Mouse (Mus musculus) liver, embryonic 12.5 days (tissue): ENCODE results near the gene Rsph1. TPM values are rescaled to one million over a fixed set of nuclear protein-coding genes. Genes with fewer than 3 reads are reported as not detected.

Experiments used
- ATAC-seq: fragments of 200-750 bp; cut with Nextera tagmentation; 2 replicates; pipeline ENCODE4 v1.8.0; 2017; ENCODE audit warnings: moderate number of reproducible peaks, mild to moderate bottlenecking, moderate library complexity
- H3K27ac ChIP-seq: fragments of 300-500 bp; sonication (generic); 2 replicates; pipeline ENCODE4 v1.5.1; 2016; ENCODE audit warnings: mild to moderate bottlenecking
- H3K27me3 ChIP-seq: fragments of 300-500 bp; sonication (generic); replicated peaks from 2 replicates; pipeline ENCODE4 v1.6.1; 2016; ENCODE audit warnings: mild to moderate bottlenecking, moderate library complexity
- H3K36me3 ChIP-seq: fragments of 300-500 bp; sonication (generic); 2 replicates; pipeline ENCODE4 v1.6.1; 2016; ENCODE audit warnings: mild to moderate bottlenecking, moderate library complexity
- H3K4me1 ChIP-seq: fragments of 300-500 bp; sonication (generic); 2 replicates; pipeline ENCODE4 v1.6.1; 2016
- H3K4me2 ChIP-seq: fragments of 300-500 bp; sonication (generic); 2 replicates; pipeline ENCODE4 v1.6.1; 2016; ENCODE audit warnings: mild to moderate bottlenecking, moderate library complexity
- H3K4me3 ChIP-seq: fragments of 300-500 bp; sonication (generic); 2 replicates; pipeline ENCODE4 v1.5.1; 2016; ENCODE audit warnings: mild to moderate bottlenecking, moderate library complexity
- H3K9ac ChIP-seq: fragments of 300-500 bp; sonication (generic); 2 replicates; pipeline ENCODE4 v1.6.1; 2016; ENCODE audit warnings: mild to moderate bottlenecking, moderate library complexity
- H3K9me3 ChIP-seq: fragments of 300-500 bp; sonication (generic); replicated peaks from 2 replicates; pipeline ENCODE4 v1.6.1; 2016; ENCODE audit warnings: mild to moderate bottlenecking, moderate library complexity
- WGBS: fragments of 180-500 bp; shearing (Covaris S2); methylation state at CpG from one replicate; pipeline ENCODE4 v1.1.7; 2016; ENCODE audit not compliant: insufficient replicate concordance; 5-methylcytosine and 5-hydroxymethylcytosine counted together
- polyA plus RNA-seq: library from polyadenylated mRNA; unstranded; fragments of >200 nt; fragmentation: Nextera tagmentation; extraction: Ambion mirVana; gene quantifications from 2 replicates; pipeline ENCODE4 v1.2.1, GENCODE M21; 2016

Gene Rsph1
- polyA plus RNA-seq, 1 experiment from 2014 or later: 0.32 TPM

DNA sequence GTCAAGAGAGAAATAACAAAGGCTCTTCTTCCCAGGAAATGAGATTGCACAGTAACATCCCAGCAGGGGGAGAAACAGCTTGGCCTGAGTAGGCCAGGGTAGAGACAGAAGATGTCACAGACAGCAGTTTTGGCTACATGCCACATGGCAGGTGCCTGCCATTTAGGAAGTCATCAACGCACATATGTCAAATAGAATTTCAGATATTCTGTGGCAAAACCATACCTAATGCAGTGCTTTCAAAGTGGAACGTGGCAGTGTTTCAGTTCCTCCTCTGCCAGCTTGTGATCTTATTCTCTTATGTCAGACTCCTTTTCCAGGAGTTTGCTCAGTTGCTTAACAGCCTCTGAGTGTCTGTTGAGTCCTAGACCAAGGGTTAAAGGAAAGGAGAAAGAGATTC lies 8.7 kb upstream of the Rsph1 start:
- H3K4me1 ChIP-seq: no peaks in the 10 kb centered on the region
- no peaks in the 10 kb centered on the region for H3K9me3 ChIP-seq
- H3K27ac ChIP-seq: no peak overlapping the region
- WGBS: 65% methylated on average over 2 of the region's 2 CpGs
- ATAC-seq: no peak
- H3K4me2 ChIP-seq: no peak overlapping the region
- no peak overlapping the region for H3K9ac ChIP-seq
- H3K27me3 ChIP-seq: peaks cover 17% of the 10 kb centered on the region
- H3K36me3 ChIP-seq: no peaks in the 10 kb centered on the region
- no peak overlapping the region for H3K4me3 ChIP-seq

GRCm38 (mm10) chr17:31282687-31283053 lies 5.5 kb upstream of the Rsph1 start:
- H3K4me2 ChIP-seq: no peak overlapping the region
- H3K27me3 ChIP-seq: peaks cover 17% of the 10 kb centered on the region
- H3K27ac ChIP-seq: no peak overlapping the region
- no peak for ATAC-seq
- H3K9ac ChIP-seq: no peak overlapping the region
- H3K4me3 ChIP-seq: no peak overlapping the region
- no peaks in the 10 kb centered on the region for H3K9me3 ChIP-seq
- 32% methylated on average over 7 of the region's 7 CpGs for WGBS
- peaks cover 9% of the 10 kb centered on the region for H3K4me1 ChIP-seq
- H3K36me3 ChIP-seq: no peaks in the 10 kb centered on the region

- Histone ChIP-seq H3K4me3 (no peak overlapping the region), H3K4me2 (no peak overlapping the region), H3K27ac (no peak overlapping the region), H3K36me3 (no peaks in the 10 kb centered on the region), H3K27me3 (peaks cover 14% of the 10 kb centered on the region), H3K4me1 (peaks cover 12% of the 10 kb centered on the region), H3K9ac (no peak overlapping the region), H3K9me3 (no peaks in the 10 kb centered on the region)
- no peak for ATAC-seq
- WGBS: 39% methylated on average over 19 of the region's 19 CpGs
These were observed 4.9 kb upstream of the Rsph1 start for GRCm38 (mm10) chr17:31281830-31282686.

GRCm38 (mm10) chr17:31280269-31280668 lies 3.1 kb upstream of the Rsph1 start:
- peaks cover 19% of the 10 kb centered on the region for H3K4me1 ChIP-seq
- ATAC-seq: no peak
- peaks cover 20% of the 10 kb centered on the region; the same call in 1 of the 2 replicates for H3K27me3 ChIP-seq
- no peak overlapping the region for H3K27ac ChIP-seq
- 16% methylated on average over 6 of the region's 6 CpGs for WGBS
- no peak overlapping the region for H3K4me2 ChIP-seq
- no peak overlapping the region for H3K4me3 ChIP-seq
- H3K9ac ChIP-seq: no peak overlapping the region
- H3K9me3 ChIP-seq: no peaks in the 10 kb centered on the region
- no peaks in the 10 kb centered on the region for H3K36me3 ChIP-seq

GRCm38 (mm10) chr17:31279541-31279940 lies 2.4 kb upstream of the Rsph1 start:
- no peak overlapping the region for H3K27ac ChIP-seq
- H3K9me3 ChIP-seq: no peaks in the 10 kb centered on the region
- peaks cover 19% of the 10 kb centered on the region for H3K4me1 ChIP-seq
- H3K4me2 ChIP-seq: no peak overlapping the region
- peaks cover 20% of the 10 kb centered on the region; the same call in 1 of the 2 replicates for H3K27me3 ChIP-seq
- WGBS: 60% methylated on average over 9 of the region's 9 CpGs
- ATAC-seq: no peak
- no peak overlapping the region for H3K9ac ChIP-seq
- no peak overlapping the region for H3K4me3 ChIP-seq
- no peaks in the 10 kb centered on the region for H3K36me3 ChIP-seq

- WGBS: 45% methylated on average over 4 of the region's 4 CpGs
- ATAC-seq: no peak
These were observed 748 bp upstream of the Rsph1 start for GRCm38 (mm10) chr17:31277931-31278330.

GRCm38 (mm10) chr17:31276207-31276921 lies 819 bp downstream of the Rsph1 start:
- peaks cover 7% of the 10 kb centered on the region; the same call in 1 of the 2 replicates for H3K27me3 ChIP-seq
- H3K4me1 ChIP-seq: peaks cover 19% of the 10 kb centered on the region
- H3K36me3 ChIP-seq: no peaks in the 10 kb centered on the region
- H3K4me2 ChIP-seq: peak overlapping the region; percentile 66
- no peak overlapping the region for H3K27ac ChIP-seq
- no peaks in the 10 kb centered on the region for H3K9me3 ChIP-seq
- WGBS: 23% methylated on average over 9 of the region's 9 CpGs
- peak overlapping the region; percentile 43 for H3K4me3 ChIP-seq
- 0 out of 2 replicates have a peak, but pooled peaks have one; percentile 24 for ATAC-seq
- H3K9ac ChIP-seq: no peak overlapping the region

More at GRCm38 (mm10) chr17:31277931-31278330, 748 bp upstream of the Rsph1 start:
- Histone ChIP-seq H3K9me3 (no peaks in the 10 kb centered on the region), H3K27ac (no peak overlapping the region), H3K4me3 (no peak overlapping the region), H3K36me3 (no peaks in the 10 kb centered on the region), H3K4me2 (no peak overlapping the region), H3K4me1 (peaks cover 19% of the 10 kb centered on the region), H3K9ac (no peak overlapping the region), H3K27me3 (peaks cover 17% of the 10 kb centered on the region; the same call in 1 of the 2 replicates)

GRCm38 (mm10) chr17:31275181-31275580 lies 2.0 kb downstream of the Rsph1 start:
- Histone ChIP-seq H3K4me2 (no peak overlapping the region), H3K9ac (no peak overlapping the region), H3K4me3 (no peak overlapping the region), H3K27me3 (peaks cover 7% of the 10 kb centered on the region; the same call in 1 of the 2 replicates), H3K9me3 (no peaks in the 10 kb centered on the region), H3K27ac (no peak overlapping the region), H3K36me3 (no peaks in the 10 kb centered on the region), H3K4me1 (peaks cover 24% of the 10 kb centered on the region)
- no peak for ATAC-seq
- 30% methylated on average over 6 of the region's 6 CpGs for WGBS

DNA sequence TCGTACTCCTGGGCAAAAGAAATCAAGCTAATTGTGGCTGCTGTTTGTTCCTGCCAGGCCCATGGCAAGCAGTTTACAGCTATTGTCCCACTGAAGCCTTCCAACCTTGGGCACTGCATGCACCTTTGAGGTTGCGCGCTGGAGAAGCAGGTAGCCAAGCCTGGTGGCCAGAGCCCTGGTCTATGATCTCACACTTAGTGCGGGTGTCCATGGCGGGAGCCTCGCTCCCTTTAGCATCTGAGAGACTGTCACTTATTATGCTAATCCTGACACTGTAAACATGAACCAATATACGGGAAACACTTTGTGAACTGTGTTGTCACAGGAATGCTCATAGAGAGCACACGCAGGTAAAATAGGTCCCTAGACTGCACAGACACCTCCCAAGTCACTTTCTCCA lies 3.6 kb downstream of the Rsph1 start:
- Histone ChIP-seq H3K9me3 (no peaks in the 10 kb centered on the region), H3K4me3 (no peak overlapping the region), H3K36me3 (no peaks in the 10 kb centered on the region), H3K9ac (no peak overlapping the region), H3K4me2 (no peak overlapping the region), H3K27me3 (peaks cover 7% of the 10 kb centered on the region; the same call in 1 of the 2 replicates), H3K4me1 (peaks cover 15% of the 10 kb centered on the region), H3K27ac (no peak overlapping the region)
- WGBS: 78% methylated on average over 8 of the region's 8 CpGs
- ATAC-seq: no peak

GRCm38 (mm10) chr17:31272416-31273165 lies 4.6 kb downstream of the Rsph1 start:
- Histone ChIP-seq H3K36me3 (no peaks in the 10 kb centered on the region), H3K27ac (no peak overlapping the region), H3K4me3 (no peak overlapping the region), H3K27me3 (peaks cover 7% of the 10 kb centered on the region; the same call in 1 of the 2 replicates), H3K9me3 (no peaks in the 10 kb centered on the region), H3K9ac (no peak overlapping the region), H3K4me2 (no peak overlapping the region), H3K4me1 (peaks cover 15% of the 10 kb centered on the region)
- no peak for ATAC-seq
- WGBS: 68% methylated on average over 9 of the region's 9 CpGs

GRCm38 (mm10) chr17:31271136-31271851 lies 5.9 kb downstream of the Rsph1 start:
- H3K27me3 ChIP-seq: peaks cover 3% of the 10 kb centered on the region; the same call in 1 of the 2 replicates
- H3K4me1 ChIP-seq: peaks cover 6% of the 10 kb centered on the region; the same call in 1 of the 2 replicates
- no peak overlapping the region for H3K27ac ChIP-seq
- H3K36me3 ChIP-seq: no peaks in the 10 kb centered on the region
- H3K9ac ChIP-seq: no peak overlapping the region
- no peak overlapping the region for H3K4me3 ChIP-seq
- no peak for ATAC-seq
- 26% methylated on average over 2 of the region's 7 CpGs for WGBS
- no peak overlapping the region for H3K4me2 ChIP-seq
- H3K9me3 ChIP-seq: no peaks in the 10 kb centered on the region
